Mouse (Mus musculus): Measurements from ENCODE around the gene Tmem19. TPM values are rescaled to one million over a fixed set of nuclear protein-coding genes. Genes with fewer than 3 reads are reported as not detected.

Gene Tmem19
- 10 to 100 TPM; 41.0 to 46.0 TPM for total RNA-seq (2021)

DNA sequence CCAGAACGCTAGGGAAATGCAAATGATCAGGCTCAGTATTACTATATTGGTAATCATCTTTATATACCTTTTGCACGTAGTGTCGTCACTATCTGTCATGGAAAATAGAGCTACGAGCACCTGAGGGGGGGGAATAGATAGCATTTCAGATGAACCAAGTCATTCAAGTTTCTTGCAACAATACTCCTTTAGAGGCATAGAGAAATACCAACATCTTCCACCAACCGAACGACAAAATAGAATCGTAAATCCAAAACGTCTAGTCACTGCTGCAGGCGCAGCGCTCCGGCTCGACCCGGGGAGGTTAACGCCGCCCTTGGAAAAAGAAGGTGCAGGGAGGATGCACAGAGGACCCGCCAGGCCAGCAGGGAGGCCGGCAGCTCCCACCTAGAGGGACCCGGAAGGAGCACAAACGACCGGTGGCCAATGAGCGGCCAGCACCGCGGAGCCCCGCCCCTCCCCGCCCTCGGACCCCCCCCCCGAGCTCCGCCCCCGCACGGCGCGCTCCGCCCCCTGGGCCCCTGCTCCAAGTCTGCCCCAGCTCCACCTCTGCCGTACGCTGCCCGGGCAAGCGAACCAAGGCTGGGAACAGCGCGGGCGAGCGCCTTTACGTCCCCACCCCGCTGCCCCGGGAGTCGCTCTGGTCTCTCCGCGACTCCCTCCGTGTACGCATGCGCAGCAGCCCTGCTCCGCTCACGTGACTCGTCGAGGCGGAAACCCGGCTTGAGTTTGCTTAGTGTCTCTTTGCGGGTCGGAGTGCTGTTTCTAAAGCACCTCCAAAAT lies at the start of gene Tmem19:
Gene Tmem19 (minus strand): TSS at position 662 of the 783 bp plus-strand sequence.
- intact Hi-C loops (cut with DNase I): loop anchor here (1.0 kb wide), 1 partner anchor 22 kb away; the partner anchor contains the start of genes Thap2 and Zfc3h1
- peak; percentile 93 to 97 for DNase-seq (ENCODE audit: low spot score in 2 of 2)

GRCm38 (mm10) chr10:115406393-115406792 lies 44.1 kb upstream of the Tmem19 start:
- intact Hi-C loops (cut with DNase I): loop anchor here (5.0 kb wide), 1 partner anchor 211 kb away; no protein-coding TSS in a partner anchor

GRCm38 (mm10) chr10:115391896-115392295 lies 29.6 kb upstream of the Tmem19 start:
- intact Hi-C loops (cut with DNase I): no loop called here
- no peak for DNase-seq (ENCODE audit: low spot score in 2 of 2)

More at GRCm38 (mm10) chr10:115406393-115406792, 44.1 kb upstream of the Tmem19 start:
- peak; percentile 46 to 72 for DNase-seq (ENCODE audit: low spot score in 2 of 2)

GRCm38 (mm10) chr10:115391076-115391475 lies 28.8 kb upstream of the Tmem19 start:
- intact Hi-C loops (cut with DNase I): no loop called here
- no peak for DNase-seq (ENCODE audit: low spot score in 2 of 2)

- DNase-seq (ENCODE audit: low spot score in 2 of 2): no peak
- intact Hi-C loops (cut with DNase I): no loop called here
These were observed 25.6 kb upstream of the Tmem19 start for GRCm38 (mm10) chr10:115387891-115388290.

- intact Hi-C loops (cut with DNase I): no loop called here
- peak; percentile 38 to 53 for DNase-seq (ENCODE audit: low spot score in 2 of 2)
These were observed 23.0 kb upstream of the Tmem19 start for GRCm38 (mm10) chr10:115385018-115386002.

GRCm38 (mm10) chr10:115384221-115385017 lies 22.1 kb upstream of the Tmem19 start, which contains the start of the genes Thap2 and Zfc3h1:
TSS of gene Thap2 (minus strand) at chr10:115384443.
TSS of gene Zfc3h1 (plus strand) at chr10:115384959.
- intact Hi-C loops (cut with DNase I): loop anchor here (1.0 kb wide), 2 partner anchors 22 to 68 kb away; partner anchors contain the start of gene Tmem19
- DNase-seq (ENCODE audit: low spot score in 2 of 2): peak; percentile 99 to 100

DNA sequence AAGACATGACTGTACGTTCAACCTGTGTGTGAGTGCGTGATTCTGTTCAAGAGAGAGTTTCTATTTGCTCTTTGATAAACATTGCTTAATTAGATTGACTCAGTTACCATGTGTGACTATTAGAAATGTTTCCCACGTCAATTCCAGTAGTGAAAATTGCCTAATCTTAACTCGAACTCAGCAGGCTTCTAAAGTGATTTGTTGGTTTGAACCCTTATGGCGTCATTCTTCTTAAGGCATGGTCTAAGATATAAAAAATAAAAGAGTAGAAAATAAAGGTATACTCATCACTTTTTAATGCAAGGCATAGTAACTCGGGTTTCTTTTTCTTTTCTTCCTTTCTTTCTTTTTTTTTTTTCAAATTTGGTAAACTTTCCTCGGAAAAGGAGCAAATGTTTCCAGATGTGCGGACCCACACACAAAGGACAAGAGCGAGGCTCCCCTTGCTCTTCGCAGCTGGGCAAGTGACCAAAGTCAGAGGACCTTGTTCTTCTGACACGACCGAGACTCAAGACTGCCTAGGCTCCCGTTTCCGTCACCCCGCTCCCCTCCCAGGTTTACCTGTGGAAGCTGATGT lies 21.4 kb upstream of the Tmem19 start:
- DNase-seq (ENCODE audit: low spot score in 2 of 2): no peak
- intact Hi-C loops (cut with DNase I): loop anchor here (1.0 kb wide), 2 partner anchors 21 to 67 kb away; partner anchors contain the start of gene Tmem19

DNA sequence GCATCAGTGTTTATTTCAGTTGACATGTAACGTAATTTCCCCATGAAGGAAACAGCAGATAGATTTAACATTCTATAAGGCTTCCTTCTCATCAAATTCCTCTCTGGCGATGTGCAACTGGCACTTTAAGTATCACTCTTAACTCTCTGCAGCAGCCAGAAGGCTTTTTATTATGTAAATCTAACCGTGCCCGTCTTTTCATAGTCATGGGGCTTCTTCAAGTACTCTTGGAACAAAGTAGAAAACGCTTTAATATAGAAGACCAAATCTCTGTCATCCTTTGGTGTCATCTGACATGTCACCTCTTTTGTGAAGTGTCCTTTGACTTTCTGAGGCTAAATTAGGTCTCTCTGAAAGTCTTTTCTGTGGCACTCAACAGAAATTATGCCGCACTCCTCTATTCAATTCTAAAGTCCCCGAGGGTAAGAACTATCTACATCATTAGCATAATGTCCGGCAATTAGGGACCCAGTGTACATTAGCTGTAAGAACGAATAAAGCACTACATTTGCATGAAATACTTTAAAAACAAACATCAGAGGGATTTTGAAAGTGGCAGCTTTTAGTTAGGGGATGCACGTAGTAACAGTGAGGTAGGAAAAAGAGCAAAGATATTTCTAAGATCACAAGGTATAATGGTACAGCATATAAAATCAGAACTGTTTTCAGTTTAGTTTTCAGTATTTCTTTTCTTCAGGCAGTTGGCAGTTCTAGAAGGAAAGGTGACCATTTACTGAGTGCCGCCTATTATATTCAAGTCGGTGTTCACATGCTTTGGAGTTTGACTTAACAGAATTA lies 20.7 kb upstream of the Tmem19 start:
- intact Hi-C loops (cut with DNase I): no loop called here

DNA sequence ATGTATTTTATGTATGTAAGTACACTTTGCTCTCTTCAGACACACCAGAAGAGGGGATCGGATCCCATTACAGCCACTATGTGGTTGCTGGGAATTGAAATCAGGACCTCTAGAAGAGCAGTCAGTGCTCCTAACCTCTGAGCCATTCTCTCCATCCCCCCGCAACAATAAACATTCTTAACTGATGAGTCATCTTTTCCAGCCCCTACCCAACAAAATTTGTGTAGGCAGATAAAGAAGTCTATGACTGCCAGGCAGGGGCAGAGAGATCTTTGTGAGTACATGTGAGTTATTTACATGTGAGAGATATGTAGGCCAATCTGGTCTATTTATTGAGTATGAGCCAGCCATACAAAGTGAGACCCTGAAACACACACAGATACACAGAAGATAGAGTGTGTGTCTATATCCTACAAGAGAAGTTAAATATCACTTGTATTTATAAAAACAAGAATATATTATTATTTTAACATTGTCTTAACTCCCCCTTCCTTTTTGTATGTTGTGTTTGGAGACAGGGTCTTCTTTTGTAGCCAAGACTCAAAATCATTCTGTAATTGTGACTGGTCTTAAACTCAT lies 19.3 kb upstream of the Tmem19 start:
- DNase-seq (ENCODE audit: low spot score in 2 of 2): no peak
- intact Hi-C loops (cut with DNase I): no loop called here

More for the DNA sequence above, 20.7 kb upstream of the Tmem19 start:
- no peak for DNase-seq (ENCODE audit: low spot score in 2 of 2)

GRCm38 (mm10) chr10:115363151-115363550 lies 850 bp upstream of the Tmem19 start:
- peak in 1 of 2 experiments; percentile 22 for DNase-seq (ENCODE audit: low spot score in 2 of 2)
- intact Hi-C loops (cut with DNase I): no loop called here

DNA sequence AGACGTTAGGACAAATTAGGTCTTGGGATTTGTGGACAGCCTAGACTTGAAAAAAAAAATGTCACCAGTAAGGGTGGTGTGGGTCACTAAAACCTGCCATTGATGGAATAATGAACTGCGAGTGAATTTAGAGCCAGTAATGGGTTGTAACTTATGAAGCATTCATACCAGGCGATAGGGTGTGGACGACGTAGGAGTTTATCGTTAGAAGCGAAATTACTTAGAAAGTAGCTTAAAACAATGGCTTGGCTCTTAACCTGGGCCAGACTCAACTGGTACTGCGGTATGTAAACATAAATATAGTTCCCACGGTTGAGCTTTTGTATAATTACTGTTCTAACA lies 293 bp upstream of the Tmem19 start:
- intact Hi-C loops (cut with DNase I): loop anchor here (1.0 kb wide), 1 partner anchor 22 kb away; the partner anchor contains the start of genes Thap2 and Zfc3h1
- DNase-seq (ENCODE audit: low spot score in 2 of 2): no peak

GRCm38 (mm10) chr10:115359066-115359465 lies 3.2 kb downstream of the Tmem19 start:
- intact Hi-C loops (cut with DNase I): no loop called here
- DNase-seq (ENCODE audit: low spot score in 2 of 2): no peak

GRCm38 (mm10) chr10:115358216-115358919 lies 3.9 kb downstream of the Tmem19 start:
- intact Hi-C loops (cut with DNase I): no loop called here
- DNase-seq (ENCODE audit: low spot score in 2 of 2): no peak

GRCm38 (mm10) chr10:115356106-115356505 lies 6.2 kb downstream of the Tmem19 start:
- intact Hi-C loops (cut with DNase I): no loop called here
- DNase-seq (ENCODE audit: low spot score in 2 of 2): no peak

DNA sequence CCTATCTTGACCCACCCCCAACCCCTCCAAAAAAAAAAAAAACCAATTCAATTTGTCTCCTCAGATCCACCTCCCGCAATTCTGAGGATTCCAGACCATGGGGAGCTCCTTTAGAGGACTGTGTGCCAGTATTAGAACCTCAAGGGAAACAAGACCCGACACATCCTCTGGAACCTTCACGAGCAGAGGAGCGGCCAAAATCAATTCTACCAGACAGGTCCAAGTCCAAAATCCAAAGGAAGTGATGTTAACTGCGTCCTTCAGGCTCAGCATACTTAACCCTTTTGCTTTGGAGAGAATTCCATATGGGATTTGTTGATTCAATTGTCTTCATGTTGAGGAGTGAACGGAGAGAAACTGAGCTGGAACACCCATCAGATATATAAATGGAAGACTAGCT lies 7.3 kb downstream of the Tmem19 start:
- no peak for DNase-seq (ENCODE audit: low spot score in 2 of 2)
- intact Hi-C loops (cut with DNase I): no loop called here

GRCm38 (mm10) chr10:115354553-115354952 lies 7.7 kb downstream of the Tmem19 start:
- intact Hi-C loops (cut with DNase I): no loop called here

More at GRCm38 (mm10) chr10:115354553-115354952, 7.7 kb downstream of the Tmem19 start:
- DNase-seq (ENCODE audit: low spot score in 2 of 2): no peak

Data from left cerebral cortex, postnatal 25 days (tissue).